Mouse (Mus musculus) cerebellum, adult 2 months (tissue): ENCODE measurements around the gene Snap91.

Experiments
- CTCF ChIP-seq: fragments of 200-500 bp; IDR thresholded peaks from 2 replicates; pipeline ENCODE4 v1.5.1; 2011; ENCODE audit warnings: low read depth, mild to moderate bottlenecking, control low read depth, low read length, moderate library complexity, borderline replicate concordance; ENCODE audit not compliant: insufficient read depth
- POLR2A ChIP-seq: fragments of 200-500 bp; IDR thresholded peaks from 2 replicates; pipeline ENCODE4 v1.6.1; 2011; ENCODE audit warnings: low read length, control low read depth, borderline replicate concordance; ENCODE audit not compliant: insufficient read depth

- TF ChIP-seq POLR2A: no peak
- no peak for TF ChIP-seq CTCF
Measured at GRCm38 (mm10) chr9:86926519-86926918, 46.1 kb upstream of the Snap91 start.
